Mouse (Mus musculus) megakaryocyte progenitor cell, adult 5-6 weeks (primary cell): Measurements from ENCODE around the gene Adat2. TPM values are rescaled to one million over a fixed set of nuclear protein-coding genes. Genes with fewer than 3 reads are reported as not detected.

Experiments used
- ATAC-seq: replicated peaks from 2 replicates; pipeline ENCODE4 v1.8.0; 2016; ENCODE audit warnings: mild to moderate bottlenecking, moderate TSS enrichment, inconsistent platforms; ENCODE audit not compliant: poor library complexity
- total RNA-seq, 2 experiments: library from RNA; stranded (forward) in 1 of 2; stranded (reverse) in 1 of 2; fragments of 157-497, 149-512 nt in 1 of 2; fragments of 200-1000 nt in 1 of 2; gene quantifications; 2 replicates each; pipeline versions ENCODE4 v1.2.3 to v1.2.4; 2015 to 2017

Adat2 gene
- total RNA-seq (2015) (9.7 and 12.0 TPM in 2 replicates), total RNA-seq (2017) (4.2 and 4.6 TPM in 2 replicates)

DNA sequence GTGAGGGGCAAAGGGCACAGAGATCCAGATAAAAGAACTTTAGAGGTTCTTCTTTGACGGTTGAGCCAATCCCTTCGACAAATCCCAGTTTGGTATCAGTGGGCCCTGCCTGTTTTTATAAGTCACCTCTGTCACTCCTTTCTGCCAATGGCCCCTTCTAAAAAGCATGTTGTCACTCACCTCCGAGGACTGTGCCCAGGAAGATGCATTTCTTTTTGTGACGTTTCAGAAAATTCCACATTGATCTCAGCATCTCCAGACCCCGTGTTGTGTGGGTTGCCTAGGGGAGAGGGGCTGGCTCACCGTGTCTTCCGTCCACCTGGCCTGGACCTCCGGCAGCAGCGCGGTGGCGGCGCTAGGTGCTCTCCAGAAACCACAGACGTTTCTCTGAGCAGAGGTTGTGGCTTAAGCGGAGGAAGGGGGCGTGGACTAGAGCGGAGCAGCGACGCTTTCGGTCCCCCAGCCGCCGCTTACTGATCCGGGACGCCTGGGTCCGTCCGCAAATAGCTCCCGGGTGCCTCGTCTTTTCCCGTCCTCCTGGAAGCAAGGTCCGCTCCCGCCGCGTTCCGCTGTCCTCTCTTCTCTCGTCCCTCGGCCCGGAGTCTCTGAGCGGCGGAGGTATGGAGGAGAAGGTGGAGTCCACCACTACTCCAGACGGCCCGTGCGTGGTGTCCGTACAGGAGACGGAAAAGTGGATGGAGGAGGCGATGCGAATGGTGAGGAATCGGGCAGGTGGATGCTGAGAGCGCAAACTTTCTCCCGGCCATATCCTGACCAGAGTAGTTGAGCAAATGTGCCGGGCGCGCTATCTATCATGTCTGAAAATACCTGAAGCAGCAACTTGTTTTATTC lies at the start of gene Adat2, which contains the start of gene Pex3:
Gene Adat2 (plus strand): TSS at position 249 of the 852 bp plus-strand sequence.
Gene Pex3 (minus strand): TSS at position 497 of the 852 bp plus-strand sequence.
- peak; percentile 99 for ATAC-seq

DNA sequence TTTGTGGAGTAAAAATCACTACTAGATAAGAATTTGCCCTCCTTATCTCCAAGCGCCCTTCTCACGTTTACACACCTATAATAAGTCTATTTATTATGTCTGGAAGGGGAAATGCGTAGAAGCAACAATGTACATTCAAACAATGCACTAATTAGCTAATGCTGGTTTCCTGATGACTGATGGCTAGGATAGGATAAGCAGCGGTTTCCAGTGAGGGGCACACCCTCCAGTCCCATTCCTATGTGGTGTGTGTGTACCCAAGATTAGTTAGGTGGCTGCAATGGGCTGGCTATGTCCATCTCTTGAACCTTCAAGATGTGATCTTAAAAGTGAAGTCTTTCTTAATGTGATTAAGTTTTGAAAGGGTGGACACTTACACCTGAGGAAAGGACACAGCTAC lies 30.8 kb upstream of the Adat2 start:
- peak; percentile 93 for ATAC-seq

DNA sequence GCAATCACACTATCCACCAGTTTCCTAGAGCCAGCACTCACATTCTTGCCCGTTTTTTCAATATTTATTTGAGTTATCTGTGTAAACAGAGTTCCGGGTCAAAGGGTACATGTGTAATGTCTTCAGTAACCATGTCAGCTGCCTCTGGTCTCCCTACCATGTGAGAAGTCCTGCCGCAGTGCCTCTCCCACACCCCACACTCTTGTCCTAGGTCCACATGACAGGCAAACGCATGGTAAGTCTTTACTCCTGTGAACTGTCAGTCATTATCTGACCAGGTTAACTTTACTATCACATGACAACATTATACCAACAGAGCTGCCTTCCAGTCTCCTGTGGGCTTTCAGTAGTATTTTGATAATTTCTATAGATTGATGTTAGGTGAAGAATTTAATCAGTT lies 24.5 kb upstream of the Adat2 start:
- no peak for ATAC-seq

DNA sequence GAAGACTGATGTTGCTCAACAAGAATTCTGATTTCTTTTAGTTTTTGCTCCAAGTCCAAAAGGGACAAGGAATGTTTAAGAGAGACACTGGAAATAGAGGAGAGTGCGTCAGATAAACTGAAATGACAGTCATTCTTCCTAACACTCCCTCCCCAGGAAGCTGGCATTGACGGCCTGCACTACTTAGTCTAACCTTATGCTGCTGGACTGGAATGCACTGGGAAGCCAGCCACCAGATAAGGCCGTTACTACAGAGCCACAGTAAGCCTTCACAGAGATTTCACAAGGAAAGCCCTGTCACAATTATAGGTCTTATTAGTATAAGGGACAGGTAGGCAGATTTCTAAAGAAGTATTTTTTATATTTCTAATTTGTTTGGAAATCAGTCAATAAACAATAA lies 17.9 kb upstream of the Adat2 start:
- ATAC-seq: no peak

DNA sequence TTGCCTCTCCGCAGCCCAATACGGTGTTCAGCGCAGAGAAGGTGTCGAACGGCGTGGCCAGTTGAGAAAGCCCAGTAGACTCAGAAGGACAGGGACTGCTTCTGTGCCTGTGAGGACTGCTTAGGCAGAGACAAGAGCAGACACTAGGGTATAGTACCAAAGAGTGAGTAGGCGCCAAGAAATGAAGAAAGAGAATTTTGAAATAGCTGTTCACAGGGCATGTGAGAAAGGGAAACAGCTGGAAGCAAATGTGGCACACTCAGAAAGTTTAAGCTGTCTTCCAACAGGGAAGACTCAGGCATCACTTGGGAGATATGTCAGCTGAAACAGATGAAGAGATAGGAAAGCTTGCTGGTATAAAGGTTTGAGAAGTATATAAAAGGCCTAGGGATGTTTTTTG lies 16.0 kb upstream of the Adat2 start:
- ATAC-seq: no peak

DNA sequence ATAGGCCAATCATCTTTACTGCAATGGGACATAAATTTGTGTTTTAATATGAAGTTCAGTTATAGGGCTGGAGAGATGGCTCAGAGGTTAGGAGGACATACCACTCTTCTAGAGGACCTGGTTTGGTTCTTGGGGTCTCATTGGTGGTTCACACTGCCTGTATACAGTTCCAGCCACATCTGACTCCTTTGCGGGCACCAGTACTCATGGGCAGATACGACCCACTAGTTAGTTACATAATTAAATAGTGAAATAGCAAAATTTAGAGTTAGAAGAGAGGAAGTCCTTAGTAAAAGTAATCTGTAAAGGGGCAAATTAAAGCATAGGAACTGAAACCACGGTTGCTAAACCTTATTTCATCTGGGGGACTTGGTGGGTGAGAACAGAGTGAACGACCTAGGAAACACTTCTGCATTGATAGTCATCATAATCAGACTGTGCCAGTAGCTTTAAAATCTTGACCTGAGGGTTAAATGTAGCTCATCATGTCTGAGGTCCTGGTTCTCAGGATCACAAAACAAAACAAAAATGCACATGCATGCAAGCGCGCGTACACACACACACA lies 12.8 kb upstream of the Adat2 start:
- ATAC-seq: peak; percentile 88

DNA sequence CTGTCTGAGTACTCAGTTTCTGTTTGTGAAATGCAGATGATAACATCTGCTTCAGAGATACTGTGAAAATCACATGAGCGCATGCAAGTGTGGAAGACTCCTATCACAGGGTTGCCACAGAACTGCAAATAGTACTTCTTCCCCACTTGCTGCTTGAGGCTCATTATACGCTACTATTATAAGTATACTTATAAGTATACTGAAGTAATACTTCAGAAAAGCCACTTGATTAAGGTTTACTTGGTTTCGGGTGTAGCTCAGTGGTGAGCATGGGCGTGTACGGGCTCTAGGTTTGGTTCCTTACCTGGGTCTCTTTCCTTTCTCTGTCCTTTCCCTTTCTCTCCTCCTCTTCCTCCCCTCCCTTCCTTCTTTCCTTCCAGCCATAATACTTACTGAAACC lies 11.0 kb upstream of the Adat2 start:
- ATAC-seq: no peak

DNA sequence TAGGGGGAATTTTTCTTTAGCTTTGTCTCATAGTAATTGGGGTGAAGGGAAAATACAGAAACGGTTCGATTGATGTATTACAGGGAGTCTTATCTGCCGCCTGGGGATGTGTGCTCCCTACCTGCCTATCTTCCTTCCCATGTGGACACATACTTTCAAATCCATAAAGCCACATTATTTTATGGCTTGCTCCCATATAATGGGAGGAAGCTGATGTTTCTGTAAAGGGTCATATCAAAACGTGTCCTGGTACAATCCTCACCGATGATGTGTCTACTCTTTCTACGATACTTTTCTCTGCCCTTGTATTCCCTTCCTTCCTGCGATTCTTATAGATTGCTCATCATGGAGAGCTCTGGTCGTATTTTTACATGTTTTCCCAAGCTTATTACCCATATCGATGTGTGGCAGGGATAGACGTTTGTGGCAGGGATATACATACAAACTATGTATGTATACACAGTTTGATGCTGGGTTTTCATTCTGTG lies 848 bp downstream of the Adat2 start:
- peak; percentile 7; the same call in 1 of the 2 replicates for ATAC-seq

DNA sequence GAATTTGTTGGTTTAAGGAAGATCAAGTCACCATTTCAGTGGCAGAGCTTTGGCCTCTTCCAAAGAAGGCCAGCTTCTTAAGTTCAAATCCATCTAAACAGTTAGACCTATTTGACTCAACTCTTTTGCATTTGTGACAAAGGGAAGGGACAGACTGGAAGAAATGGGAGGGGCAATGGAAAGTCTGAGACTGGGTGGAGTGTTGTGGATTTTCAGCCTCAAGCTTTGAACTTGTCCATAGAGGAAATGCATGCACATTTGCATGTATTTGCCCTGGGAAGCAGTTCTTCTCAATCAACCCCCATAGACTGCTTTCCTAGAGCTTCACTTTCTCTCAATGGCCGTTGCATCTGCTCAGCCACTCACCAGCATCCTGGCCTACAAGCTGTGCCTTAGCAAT lies 1.6 kb downstream of the Adat2 start:
- no peak for ATAC-seq

DNA sequence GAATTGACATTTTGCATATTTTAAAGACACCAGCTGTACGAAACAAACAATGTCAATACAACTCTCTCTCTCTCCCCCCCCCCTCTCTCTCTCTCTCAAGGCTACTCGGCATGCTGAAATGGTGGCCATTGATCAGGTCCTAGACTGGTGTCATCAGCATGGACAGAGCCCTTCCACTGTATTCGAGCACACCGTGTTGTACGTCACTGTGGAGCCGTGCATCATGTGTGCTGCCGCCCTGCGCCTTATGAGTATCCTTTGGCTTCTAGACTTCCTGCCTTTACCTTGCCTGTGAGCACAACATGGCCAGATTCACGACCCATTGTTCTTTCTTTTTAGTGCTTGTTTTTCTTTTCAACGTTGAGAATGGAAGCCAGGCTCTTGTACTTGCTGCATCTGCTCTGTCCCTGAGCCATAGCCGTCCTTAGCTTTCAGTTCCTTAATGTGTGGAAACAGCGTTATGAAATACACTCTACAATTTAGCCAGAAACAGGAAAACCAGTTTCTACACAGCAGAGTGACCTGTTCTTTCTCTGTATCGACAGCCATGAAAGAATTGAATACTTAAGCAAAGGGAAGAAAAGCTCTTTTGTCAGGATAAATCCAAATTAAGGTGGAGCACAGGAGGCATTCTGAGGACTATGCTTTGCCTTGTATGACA lies 7.5 kb downstream of the Adat2 start:
- peak; percentile 87 for ATAC-seq

DNA sequence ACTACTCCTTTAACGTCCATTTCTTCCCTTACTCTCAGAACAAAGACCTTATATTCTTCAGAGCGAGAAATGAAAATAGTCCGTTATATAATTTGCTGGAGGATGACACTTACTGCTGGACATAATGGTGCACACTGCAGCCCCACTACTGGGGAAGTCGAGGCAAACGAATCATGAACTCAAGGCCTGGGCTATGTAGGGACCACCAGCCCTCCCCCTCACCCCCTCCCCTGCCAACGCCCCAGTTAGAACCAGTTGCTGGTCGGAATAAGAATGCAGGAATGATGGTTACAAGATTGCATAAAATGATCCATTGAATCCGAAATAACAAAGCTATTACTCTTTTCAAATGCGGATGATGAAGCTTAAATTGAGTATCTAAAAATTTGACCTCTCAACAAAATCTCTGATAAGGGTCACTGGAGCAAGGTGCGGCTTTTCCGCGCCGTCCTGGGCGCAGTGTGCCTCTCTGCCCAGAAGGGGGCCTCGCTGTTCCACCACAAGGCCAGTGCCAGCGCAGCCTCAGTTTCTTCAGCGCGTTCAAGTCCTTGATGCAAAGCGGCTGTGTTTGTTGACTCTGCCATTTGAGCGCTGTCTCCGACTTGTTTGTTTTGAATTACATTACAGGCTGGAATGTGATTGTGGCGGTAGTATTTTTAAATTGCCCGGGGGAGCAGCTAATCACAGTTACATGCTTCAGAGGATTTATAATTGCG lies 11.8 kb downstream of the Adat2 start:
- peak; percentile 89 for ATAC-seq

DNA sequence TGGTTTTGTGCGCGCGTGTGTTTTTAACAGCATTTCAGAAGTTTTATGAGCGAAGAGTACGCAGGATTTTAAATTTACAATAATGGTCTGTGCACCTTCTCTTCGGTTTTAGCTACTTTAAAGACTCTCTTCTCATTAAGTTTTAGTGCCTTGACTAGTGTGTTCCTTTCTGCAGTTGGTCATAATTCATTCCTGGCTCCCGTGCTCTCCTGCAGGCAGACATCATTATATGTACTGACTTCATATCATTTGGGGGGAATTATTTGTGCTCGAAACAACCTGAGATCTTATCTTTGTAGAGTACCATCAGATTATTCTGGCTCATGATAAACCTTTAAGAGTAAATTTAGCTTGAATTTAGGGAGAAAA lies 12.4 kb downstream of the Adat2 start:
- ATAC-seq: no peak

DNA sequence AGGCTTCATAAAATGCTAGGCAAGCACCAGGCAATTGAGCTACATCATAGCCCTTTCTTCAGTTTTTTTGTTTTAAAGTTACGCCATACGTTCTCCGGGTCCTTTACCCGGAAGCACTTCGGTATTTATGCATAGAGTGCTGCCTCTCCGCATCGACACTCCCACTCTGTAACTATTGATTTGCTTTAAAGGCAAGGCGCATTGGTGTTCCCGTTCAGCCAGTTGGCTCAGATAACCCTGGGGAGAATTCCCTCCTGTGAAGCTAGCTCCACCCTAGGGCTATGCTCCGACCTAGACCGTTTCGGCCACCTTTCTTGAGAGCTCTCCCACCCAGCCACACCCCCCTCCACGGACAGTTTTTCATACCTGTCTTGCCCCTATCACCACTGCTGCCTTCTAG lies 13.7 kb downstream of the Adat2 start:
- ATAC-seq: no peak

DNA sequence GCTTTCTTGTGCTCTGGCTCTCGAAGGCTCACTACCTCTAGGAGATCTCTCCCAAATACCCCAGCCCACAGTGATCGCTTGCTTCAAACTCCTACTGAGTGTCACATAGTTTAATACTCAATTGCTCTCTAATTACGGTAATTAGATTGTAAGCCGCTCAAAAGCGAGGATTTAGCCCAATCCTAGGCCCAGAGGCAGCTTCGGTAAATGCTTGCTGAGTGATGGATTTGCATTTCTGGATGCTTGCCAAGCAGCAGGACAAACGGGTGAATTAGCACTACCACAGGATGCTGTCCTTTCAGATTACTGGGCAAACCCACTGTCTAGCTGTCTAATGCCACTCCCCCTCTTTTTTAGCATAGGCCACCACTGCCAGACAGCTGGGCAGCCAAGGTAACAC lies 17.1 kb downstream of the Adat2 start:
- ATAC-seq: 0 out of 2 replicates have a peak, but pooled peaks have one; percentile 9

DNA sequence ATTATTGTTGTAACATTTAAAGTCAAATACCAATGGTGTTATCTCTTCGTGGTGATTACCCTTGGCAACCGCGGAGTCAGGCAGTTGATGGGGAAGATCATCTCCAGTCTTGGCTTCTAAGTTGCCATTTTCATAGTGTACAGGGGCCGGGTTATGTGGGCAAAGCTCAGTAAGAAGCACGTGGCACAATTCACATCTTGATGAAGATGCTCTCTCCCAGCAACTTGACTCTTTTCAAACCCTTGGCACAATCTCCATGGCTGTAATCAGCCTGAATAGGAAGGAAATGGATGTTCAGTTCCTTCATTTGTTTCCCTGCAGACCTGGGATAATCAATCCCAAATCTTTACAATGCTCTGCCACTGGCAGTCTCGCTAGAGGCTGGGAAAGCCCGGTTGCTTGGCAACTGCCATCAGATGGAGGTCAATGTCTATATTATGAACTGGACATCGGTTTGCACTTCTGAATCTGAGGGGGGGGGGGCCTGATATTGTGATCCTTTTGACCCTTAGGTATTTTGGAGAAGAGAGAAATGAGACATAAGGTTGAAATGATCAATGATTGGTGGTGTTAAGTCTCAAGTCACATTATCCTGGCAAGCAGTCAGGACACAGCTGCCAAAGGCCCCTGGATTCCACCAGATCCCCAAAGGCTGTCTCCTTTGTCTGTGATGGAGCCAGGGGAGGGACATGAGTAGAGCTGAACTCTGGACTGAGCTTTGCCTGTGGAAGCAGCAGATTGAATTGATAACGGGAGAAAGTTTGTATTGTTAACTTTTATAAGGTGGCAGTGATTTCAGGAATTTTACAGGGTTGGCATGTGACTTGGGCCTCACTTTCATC lies 18.2 kb downstream of the Adat2 start:
- ATAC-seq: no peak

DNA sequence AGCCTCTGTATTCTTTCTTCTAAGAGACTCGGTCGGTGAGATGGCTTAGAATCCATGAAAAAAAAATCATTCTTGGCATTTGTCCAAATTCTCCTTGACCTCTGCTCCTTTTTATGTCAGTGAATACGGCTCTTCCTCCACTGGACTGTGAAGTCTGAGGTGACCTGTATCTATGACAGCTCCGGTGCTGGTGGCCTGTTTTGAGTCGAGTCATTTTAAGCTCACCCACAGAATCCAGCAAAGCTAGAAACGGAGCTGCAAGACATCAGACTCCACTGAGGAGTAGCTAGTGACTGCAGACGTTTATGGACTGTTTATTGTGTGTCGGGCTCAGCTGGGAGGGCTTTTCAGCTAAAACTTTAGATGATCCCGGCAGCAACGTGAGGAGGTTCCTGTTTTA lies 19.3 kb downstream of the Adat2 start:
- no peak for ATAC-seq

DNA sequence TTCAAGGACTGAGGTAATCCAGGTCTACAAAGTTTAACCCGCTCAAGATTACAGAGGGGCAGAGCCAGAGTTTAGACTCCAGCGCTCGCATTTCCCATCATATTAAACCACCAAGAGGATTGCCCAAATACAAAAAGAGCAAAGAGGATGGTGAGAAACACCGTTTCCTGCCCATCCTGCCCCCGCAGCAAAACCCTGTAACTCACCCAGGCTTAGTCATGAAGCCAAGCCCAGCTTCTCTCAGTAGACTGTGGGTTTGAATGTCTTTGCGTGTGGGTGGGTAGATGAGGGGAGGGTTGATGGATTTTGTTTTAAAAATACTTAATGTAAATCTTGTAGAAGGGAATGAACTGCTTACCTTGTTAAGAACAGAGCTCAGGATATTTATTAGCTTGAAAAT lies 19.7 kb downstream of the Adat2 start:
- ATAC-seq: no peak

DNA sequence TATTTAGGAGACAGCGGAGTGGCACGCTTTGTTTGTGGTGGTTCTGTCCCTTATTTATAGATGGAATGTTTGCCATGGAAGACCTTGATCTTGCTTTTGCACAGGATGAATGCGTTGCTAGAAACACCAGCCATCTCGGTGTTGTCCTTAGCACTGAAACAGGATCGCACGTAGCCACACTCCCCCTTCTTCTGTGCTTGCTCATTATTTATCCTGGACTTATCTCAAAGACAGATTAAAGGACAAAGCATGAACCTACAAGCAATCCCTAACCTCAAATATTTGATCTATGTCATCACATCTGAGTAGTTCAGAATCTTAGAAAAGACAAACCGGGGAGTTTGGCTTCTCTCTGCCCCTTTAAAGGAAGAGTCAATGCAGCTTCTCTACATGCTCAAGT lies 24.4 kb downstream of the Adat2 start:
- ATAC-seq: no peak

DNA sequence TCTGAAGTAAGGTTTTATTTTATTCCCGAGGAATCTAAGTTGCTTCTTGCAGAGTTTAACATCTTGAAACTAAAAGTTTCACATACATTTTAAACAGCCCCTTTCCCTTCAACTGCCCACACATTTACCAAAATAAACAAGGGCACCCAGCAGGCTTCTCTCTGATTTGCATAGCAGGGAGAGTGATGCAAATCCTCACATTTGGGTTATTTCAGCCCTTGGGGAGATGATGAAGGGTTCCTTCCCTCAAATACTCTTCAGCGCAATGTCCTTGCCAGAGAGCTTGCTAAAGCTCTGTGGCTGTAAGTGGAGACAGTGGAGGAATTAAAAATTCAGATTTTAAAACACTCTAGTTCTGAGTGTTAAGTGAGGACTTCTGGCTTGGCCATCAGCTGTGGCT lies 35.2 kb downstream of the Adat2 start:
- ATAC-seq: no peak

DNA sequence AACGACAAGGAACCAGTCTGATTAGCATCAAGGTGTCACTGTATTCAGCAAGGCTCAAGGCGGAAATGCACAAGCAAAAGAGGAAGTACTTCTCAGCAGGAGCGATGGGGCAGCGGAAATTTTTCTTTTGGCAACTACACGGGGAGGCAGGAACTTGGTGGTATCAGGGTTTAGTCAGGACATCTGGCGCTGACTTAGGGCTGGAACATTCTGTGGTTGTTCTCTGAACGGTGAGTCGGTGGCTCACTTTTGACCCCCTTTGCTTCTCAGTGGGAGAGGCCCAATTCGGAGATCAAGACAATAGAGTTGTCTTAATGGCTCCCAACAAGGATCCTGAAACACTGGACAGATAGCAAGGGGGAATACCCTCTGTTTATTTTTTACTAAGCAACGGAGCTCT lies 39.5 kb downstream of the Adat2 start:
- no peak for ATAC-seq
